Mouse (Mus musculus) erythroblast, adult 5-6 weeks (primary cell): Measurements from ENCODE around the gene Fam171a2. TPM values are rescaled to one million over a fixed set of nuclear protein-coding genes. Genes with fewer than 3 reads are reported as not detected.

Experiments
- ATAC-seq: replicated peaks from 2 replicates; pipeline ENCODE4 v1.8.0; 2016; ENCODE audit warnings: moderate number of reproducible peaks, mild to moderate bottlenecking, moderate TSS enrichment, inconsistent platforms; ENCODE audit not compliant: poor library complexity, low FRiP score, severe bottlenecking
- total RNA-seq, 2 experiments: library from RNA; stranded (forward) in 1 of 2; stranded (reverse) in 1 of 2; fragments of 150-400 nt in 1 of 2; fragments of 200-764, 138-1000 nt in 1 of 2; gene quantifications; 2 replicates each; pipeline versions ENCODE4 v1.2.3 to v1.2.4; 2015 to 2017; ENCODE audit warnings: low replicate concordance in 2 of 2

The Fam171a2 gene
- total RNA-seq, 2 experiments from 2014 or later: not detected

DNA sequence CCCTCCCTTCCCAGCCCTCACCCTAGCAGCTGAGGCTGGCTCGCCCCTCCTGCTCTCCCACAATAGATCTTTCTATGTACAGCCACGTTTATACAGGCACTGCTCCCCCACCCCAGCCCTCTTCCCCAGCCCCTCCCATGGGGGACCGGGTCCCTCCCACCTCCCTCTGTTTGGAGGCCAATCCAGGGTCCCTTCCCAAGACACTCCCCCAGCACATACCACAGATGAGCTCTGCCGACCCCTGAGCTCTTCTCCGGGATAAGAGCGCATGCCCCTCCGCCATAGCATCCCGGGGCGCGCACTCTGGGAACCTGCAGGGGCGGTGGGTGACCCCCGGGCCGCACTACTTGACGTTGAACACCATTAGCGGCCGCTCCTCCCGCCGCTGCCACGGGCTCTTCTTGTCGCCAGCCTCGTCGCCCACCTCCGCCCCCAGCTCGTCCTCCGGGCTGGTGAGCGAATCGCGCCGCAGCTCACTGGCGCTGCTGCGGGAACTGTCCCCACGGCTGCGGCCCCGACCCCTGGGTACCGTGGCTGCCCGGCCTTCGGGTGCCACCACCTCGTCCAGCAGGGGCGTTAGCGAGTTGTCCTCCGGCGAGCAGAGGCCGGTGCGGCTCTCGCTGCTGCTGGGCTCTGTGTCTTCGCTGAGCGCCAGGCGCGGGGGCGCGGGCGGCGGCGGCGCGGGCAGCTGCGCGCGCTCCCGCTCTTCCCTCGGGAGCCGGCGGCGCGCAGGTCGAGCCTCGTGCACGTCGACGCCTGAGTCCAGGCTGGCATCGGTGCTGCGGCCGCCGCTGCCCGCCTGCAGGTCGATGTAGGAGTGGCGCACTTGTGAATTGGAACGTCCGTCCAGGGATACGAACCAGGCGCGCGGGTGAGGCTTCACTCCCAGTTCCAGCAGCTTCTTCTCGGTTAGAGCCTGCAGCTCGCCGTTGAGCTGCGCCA lies 10.1 kb downstream of the Fam171a2 start:
- ATAC-seq: no peak

DNA sequence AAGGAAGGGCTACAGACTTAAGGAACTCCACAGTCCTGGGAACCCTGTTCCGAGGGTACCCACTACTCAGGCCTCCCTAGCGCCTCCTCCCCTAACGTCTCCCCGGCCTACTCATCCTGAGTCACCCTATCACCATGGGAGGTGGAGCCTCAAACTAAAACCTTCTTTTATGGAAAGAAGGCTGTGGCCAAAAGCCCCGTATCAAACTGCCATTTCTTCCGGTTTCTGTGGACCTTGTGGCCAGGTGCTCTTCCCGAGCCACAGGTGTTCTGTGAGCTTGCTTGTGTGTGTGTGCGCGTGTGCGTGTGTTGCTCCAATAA lies 11.1 kb downstream of the Fam171a2 start:
- no peak for ATAC-seq

DNA sequence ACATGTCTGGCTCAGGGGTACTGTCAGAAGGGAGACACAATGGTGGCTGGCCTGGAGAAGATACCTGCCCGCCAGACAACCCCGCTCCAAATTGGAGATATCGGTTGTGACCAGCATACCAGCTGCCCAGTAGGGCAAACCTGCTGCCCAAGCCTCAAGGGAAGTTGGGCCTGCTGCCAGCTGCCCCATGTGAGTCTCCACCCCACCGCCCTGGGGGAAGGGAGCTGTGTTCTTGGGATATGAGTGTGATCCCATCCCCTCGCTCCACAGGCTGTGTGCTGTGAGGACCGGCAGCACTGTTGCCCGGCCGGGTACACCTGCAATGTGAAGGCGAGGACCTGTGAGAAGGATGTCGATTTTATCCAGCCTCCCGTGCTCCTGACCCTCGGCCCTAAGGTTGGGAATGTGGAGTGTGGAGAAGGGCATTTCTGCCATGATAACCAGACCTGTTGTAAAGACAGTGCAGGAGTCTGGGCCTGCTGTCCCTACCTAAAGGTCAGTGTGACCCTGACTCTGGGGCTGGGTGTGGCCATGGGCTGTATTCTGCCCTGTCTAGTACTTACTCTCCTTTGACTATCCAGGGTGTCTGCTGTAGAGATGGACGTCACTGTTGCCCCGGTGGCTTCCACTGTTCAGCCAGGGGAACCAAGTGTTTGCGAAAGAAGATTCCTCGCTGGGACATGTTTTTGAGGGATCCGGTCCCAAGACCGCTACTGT lies 11.6 kb downstream of the Fam171a2 start:
- no peak for ATAC-seq

DNA sequence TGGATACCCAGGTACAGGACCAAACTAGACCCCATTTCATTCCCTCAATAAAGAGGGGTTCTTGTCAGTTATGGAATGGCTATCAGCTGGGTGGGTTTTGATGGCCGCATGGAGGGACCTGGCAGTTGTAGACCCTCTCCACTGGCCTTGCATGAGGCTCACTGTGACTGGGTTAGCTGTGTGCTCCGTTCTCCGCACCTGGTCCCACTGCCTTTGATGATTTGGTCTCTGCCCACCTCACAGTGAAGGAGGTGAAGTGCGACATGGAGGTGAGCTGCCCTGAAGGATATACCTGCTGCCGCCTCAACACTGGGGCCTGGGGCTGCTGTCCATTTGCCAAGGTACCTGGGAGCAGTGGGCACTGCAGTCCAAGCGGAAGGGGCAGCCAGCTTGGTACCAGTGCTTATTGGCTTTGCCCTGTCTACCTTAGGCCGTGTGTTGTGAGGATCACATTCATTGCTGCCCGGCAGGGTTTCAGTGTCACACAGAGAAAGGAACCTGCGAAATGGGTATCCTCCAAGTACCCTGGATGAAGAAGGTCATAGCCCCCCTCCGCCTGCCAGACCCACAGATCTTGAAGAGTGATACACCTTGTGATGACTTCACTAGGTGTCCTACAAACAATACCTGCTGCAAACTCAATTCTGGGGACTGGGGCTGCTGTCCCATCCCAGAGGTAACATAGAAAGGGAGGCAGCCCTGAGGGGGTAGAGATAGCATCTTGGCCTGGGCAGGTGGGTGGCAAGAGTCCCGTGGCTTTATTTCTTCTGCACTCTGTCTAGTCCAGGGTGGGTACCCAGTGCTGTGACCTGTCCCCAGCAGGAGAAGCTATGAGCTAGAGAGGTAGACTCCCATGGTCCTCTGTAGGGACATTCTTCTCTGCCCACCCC lies 12.4 kb downstream of the Fam171a2 start:
- no peak for ATAC-seq

GRCm38 (mm10) chr11:102434406-102434805 lies 13.1 kb downstream of the Fam171a2 start:
- ATAC-seq: peak; percentile 64

- no peak for ATAC-seq
Observed at GRCm38 (mm10) chr11:102433866-102434265, 13.6 kb downstream of the Fam171a2 start.

DNA sequence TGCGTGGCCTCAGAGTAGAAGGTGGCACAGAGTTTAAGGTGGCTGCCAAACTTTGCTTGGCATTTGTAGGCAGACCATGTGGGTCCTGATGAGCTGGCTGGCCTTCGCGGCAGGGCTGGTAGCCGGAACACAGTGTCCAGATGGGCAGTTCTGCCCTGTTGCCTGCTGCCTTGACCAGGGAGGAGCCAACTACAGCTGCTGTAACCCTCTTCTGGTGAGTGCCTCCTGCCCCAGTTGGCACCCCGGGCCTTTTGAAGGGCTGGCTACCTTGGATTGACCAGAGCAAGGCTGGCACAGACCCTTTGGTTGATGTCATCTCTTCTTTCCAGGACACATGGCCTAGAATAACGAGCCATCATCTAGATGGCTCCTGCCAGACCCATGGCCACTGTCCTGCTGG lies 14.6 kb downstream of the Fam171a2 start:
- ATAC-seq: no peak

GRCm38 (mm10) chr11:102432115-102432843 lies 15.2 kb downstream of the Fam171a2 start:
- ATAC-seq: no peak

DNA sequence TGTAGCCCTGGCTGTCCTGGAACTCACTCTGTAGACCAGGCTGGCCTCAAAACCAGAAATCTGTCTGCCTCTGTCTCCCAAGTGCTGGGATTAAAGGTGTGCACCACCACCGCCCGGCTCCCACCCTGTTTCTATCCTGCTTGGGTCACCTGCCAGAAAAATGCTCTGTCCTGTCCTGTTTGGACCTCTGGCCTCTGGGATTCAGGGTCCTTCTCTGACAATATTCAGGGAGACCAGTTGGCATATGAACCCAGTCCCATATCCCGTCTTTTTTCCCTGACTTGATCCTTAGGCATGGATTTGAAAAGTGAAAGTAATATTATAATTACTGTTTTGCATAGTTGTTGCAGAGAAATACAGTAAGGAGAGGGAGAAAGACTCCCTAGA lies 15.8 kb downstream of the Fam171a2 start:
- no peak for ATAC-seq

- peak; percentile 58 for ATAC-seq
Observed at GRCm38 (mm10) chr11:102431018-102431645, 16.4 kb downstream of the Fam171a2 start.

- peak; percentile 87 for ATAC-seq
Observed at GRCm38 (mm10) chr11:102430121-102431017, 17.1 kb downstream of the Fam171a2 start, which contains the start of gene Grn. Gene Grn, plus strand, starts transcription at chr11:102430315.

GRCm38 (mm10) chr11:102429551-102429950 lies 17.9 kb downstream of the Fam171a2 start:
- ATAC-seq: no peak

GRCm38 (mm10) chr11:102428981-102429540 lies 18.4 kb downstream of the Fam171a2 start:
- no peak for ATAC-seq

- ATAC-seq: no peak
Observed at GRCm38 (mm10) chr11:102425555-102426316, 21.7 kb downstream of the Fam171a2 start.

- 0 out of 2 replicates have a peak, but pooled peaks have one; percentile 37 for ATAC-seq
Observed at GRCm38 (mm10) chr11:102424666-102425065, 22.8 kb downstream of the Fam171a2 start.

- no peak for ATAC-seq
Observed at GRCm38 (mm10) chr11:102421559-102421958, 25.9 kb downstream of the Fam171a2 start.

GRCm38 (mm10) chr11:102418887-102419286 lies 28.6 kb downstream of the Fam171a2 start:
- ATAC-seq: no peak
